Mouse (Mus musculus) left cerebral cortex, adult 2 months (tissue): ENCODE measurements around the gene Txnip. TPM values are rescaled to one million over a fixed set of nuclear protein-coding genes. Genes with fewer than 3 reads are reported as not detected.

Experiments used
- DNase-seq, 2 experiments: peaks; one replicate each; pipeline ENCODE4 v3.0.0; 2021 to 2022; ENCODE audit warnings: low spot score in 2 of 2, mixed read lengths in 1 of 2; ENCODE audit errors: extremely low spot score in 1 of 2
- H3K27ac ChIP-seq: fragments of 200-600 bp; 2 replicates; pipeline ENCODE4 v1.8.1; 2022
- H3K4me3 ChIP-seq: fragments of 200-600 bp; 2 replicates; pipeline ENCODE4 v1.8.1; 2022
- CTCF ChIP-seq: fragments of 200-600 bp; IDR thresholded peaks from 2 replicates; pipeline ENCODE4 v1.8.1; 2022; ENCODE audit warnings: antibody characterized with exemption, mild to moderate bottlenecking, moderate library complexity
- intact Hi-C: fragments of 180-260 bp; cut with DNase I; formaldehyde crosslinking; loops from one replicate; pipeline ENCODE4 v1.15.1; 2025
- total RNA-seq, 2 experiments: library from RNA; stranded (reverse); gene quantifications; 2 replicates each; pipeline ENCODE4 v1.2.3; 2021

Txnip gene
- total RNA-seq, 2 experiments from 2014 or later = 22.4 to 28.2 TPM

- intact Hi-C loops = no loop called here
- peak overlapping the region; percentile 29; the same call in 1 of the 2 replicates for H3K27ac ChIP-seq
- no peak for DNase-seq
- no peak for TF ChIP-seq CTCF
- no peak overlapping the region for H3K4me3 ChIP-seq
Measured at GRCm38 (mm10) chr3:96561946-96562681, 4.4 kb downstream of the Txnip start.

- H3K4me3 ChIP-seq = no peak overlapping the region
- TF ChIP-seq CTCF = no peak
- no peak overlapping the region for H3K27ac ChIP-seq
- intact Hi-C loops = no loop called here
- DNase-seq = no peak
Measured at GRCm38 (mm10) chr3:96563267-96563666, 5.5 kb downstream of the Txnip start.

- H3K27ac ChIP-seq = peak overlapping the region; percentile 60
- intact Hi-C loops = no loop called here
- no peak overlapping the region for H3K4me3 ChIP-seq
- no peak for TF ChIP-seq CTCF
- no peak for DNase-seq
Measured at GRCm38 (mm10) chr3:96563911-96564632, 6.3 kb downstream of the Txnip start.

GRCm38 (mm10) chr3:96564633-96565032 lies 6.9 kb downstream of the Txnip start:
- intact Hi-C loops = no loop called here
- no peak for TF ChIP-seq CTCF
- H3K4me3 ChIP-seq = no peak overlapping the region
- H3K27ac ChIP-seq = peak overlapping the region; percentile 60
- DNase-seq = no peak

GRCm38 (mm10) chr3:96565105-96565504 lies 7.3 kb downstream of the Txnip start:
- TF ChIP-seq CTCF = no peak
- intact Hi-C loops = no loop called here
- peak overlapping the region; percentile 36; the same call in 1 of the 2 replicates for H3K27ac ChIP-seq

GRCm38 (mm10) chr3:96566661-96567450 lies 9.1 kb downstream of the Txnip start:
- H3K4me3 ChIP-seq = no peak overlapping the region
- no peak overlapping the region for H3K27ac ChIP-seq
- TF ChIP-seq CTCF = no peak
- no peak for DNase-seq
- intact Hi-C loops = no loop called here

More at GRCm38 (mm10) chr3:96565105-96565504, 7.3 kb downstream of the Txnip start:
- no peak overlapping the region for H3K4me3 ChIP-seq
- DNase-seq = no peak

GRCm38 (mm10) chr3:96568605-96569004 lies 10.8 kb downstream of the Txnip start:
- no peak for TF ChIP-seq CTCF
- DNase-seq = no peak
- H3K4me3 ChIP-seq = no peak overlapping the region
- intact Hi-C loops = no loop called here
- H3K27ac ChIP-seq = peak overlapping the region; percentile 11; the same call in 1 of the 2 replicates

- intact Hi-C loops = no loop called here
- Histone ChIP-seq H3K27ac (no peak overlapping the region), H3K4me3 (no peak overlapping the region)
- DNase-seq = no peak
- TF ChIP-seq CTCF = no peak
Measured at GRCm38 (mm10) chr3:96569506-96569905, 11.7 kb downstream of the Txnip start.

GRCm38 (mm10) chr3:96569966-96570605 lies 12.3 kb downstream of the Txnip start:
- TF ChIP-seq CTCF = no peak
- intact Hi-C loops = no loop called here
- no peak overlapping the region for H3K27ac ChIP-seq
- no peak for DNase-seq
- no peak overlapping the region for H3K4me3 ChIP-seq

GRCm38 (mm10) chr3:96570643-96571042 lies 12.9 kb downstream of the Txnip start:
- TF ChIP-seq CTCF = no peak
- H3K27ac ChIP-seq = no peak overlapping the region
- DNase-seq = no peak
- intact Hi-C loops = no loop called here
- no peak overlapping the region for H3K4me3 ChIP-seq

- TF ChIP-seq CTCF = no peak
- DNase-seq = no peak
- Histone ChIP-seq H3K27ac (no peak overlapping the region), H3K4me3 (no peak overlapping the region)
- intact Hi-C loops = no loop called here
Measured at GRCm38 (mm10) chr3:96571336-96571735, 13.6 kb downstream of the Txnip start.
